Mouse (Mus musculus) lung, postnatal 0 days (tissue): Measurements from ENCODE around the gene Greb1.

Experiments
- CTCF ChIP-seq: IDR thresholded peaks from 2 replicates; pipeline ENCODE4 v1.5.1; 2016; ENCODE audit warnings: antibody characterized with exemption, mild to moderate bottlenecking
- EP300 ChIP-seq: IDR thresholded peaks from 2 replicates; pipeline ENCODE4 v1.6.1; 2016; ENCODE audit warnings: antibody characterized with exemption, mild to moderate bottlenecking, control low read depth

- no peak for TF ChIP-seq CTCF
- no peak for TF ChIP-seq EP300
These were observed 11.5 kb downstream of the Greb1 start for GRCm38 (mm10) chr12:16789199-16789598.
